Mouse (Mus musculus) frontal cortex, postnatal 25 days (tissue): ENCODE data around the gene Arl14ep.
"Not testable (repeated sequence)": the region's sequence is repeated elsewhere in the genome, so short reads cannot be mapped to it uniquely, and the experiment has no call there.

Experiments
- DNase-seq, 2 experiments: peaks; one replicate each; pipeline ENCODE4 v3.0.0; 2022; ENCODE audit warnings: low spot score in 2 of 2

Arl14ep gene

GRCm38 (mm10) chr2:106973959-106974639 lies at the start of gene Arl14ep:
Gene Arl14ep (minus strand): TSS chr2:106974424.
- DNase-seq = peak; percentile 61 to 73

- no peak for DNase-seq
Observed at GRCm38 (mm10) chr2:107022713-107023112, 48.5 kb upstream of the Arl14ep start.

GRCm38 (mm10) chr2:107019331-107019730 lies 45.1 kb upstream of the Arl14ep start:
- no peak for DNase-seq

- no peak for DNase-seq
Observed at GRCm38 (mm10) chr2:107013161-107013560, 38.9 kb upstream of the Arl14ep start.

- no peak for DNase-seq
Observed at GRCm38 (mm10) chr2:107012318-107012717, 38.1 kb upstream of the Arl14ep start.

DNA sequence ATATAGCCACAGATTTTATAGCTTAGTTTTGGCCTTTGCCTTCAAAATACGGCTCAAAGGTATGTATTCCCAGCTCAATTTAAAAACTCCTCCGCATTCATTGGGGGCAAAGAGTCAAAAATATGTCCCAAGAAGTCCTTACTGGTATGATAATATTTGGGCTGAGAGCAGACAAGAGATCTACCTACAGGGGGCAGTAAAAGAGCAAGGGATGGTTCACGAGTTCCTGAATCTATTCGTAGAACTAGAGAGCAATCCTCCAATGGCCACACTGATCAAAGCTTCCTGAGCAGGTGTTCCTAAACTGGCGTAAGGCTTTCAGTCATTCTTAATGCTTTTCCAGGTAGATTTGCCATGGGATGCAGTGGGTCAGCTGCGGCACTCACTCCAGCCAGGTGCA lies 35.9 kb upstream of the Arl14ep start:
- DNase-seq = no peak

DNA sequence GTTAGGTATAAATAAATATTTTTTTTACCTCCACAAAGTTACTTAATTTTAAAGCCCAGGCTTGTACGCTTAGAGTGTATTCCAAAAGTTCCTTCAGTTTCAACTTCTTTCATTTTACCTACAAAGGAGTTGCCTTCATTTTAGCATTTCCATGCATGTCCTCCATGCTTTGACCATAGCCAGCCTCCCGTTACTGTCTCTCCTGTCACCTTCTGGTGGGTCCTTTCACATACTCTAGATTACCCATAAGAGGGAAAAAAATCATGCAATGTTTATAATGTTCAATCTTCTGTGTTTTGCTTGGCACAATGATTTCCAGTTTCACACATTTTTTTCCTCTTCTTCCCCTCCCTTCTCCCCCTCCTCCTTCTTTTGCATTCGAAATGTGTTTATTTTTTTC lies 32.2 kb upstream of the Arl14ep start:
- DNase-seq = no peak

DNA sequence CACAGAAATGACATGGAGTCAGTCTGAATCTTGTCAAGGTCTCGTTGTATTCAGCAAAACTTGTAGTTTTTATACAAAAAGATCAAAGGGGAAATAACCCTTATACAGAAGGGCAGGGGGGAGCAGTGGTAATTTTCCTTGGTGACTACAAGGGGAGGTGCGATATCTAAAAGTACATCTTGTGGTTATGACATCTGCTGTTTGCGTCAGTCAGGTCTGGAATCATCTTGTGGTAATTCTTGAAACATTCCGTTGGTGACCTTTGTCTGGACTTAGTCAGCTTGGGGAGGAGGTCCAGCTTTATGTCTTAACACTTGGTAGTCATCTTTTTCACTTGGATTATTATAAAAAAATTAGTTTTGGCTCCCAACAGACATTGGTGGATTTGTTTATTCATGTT lies 31.7 kb upstream of the Arl14ep start:
- not testable (repeated sequence) for DNase-seq

DNA sequence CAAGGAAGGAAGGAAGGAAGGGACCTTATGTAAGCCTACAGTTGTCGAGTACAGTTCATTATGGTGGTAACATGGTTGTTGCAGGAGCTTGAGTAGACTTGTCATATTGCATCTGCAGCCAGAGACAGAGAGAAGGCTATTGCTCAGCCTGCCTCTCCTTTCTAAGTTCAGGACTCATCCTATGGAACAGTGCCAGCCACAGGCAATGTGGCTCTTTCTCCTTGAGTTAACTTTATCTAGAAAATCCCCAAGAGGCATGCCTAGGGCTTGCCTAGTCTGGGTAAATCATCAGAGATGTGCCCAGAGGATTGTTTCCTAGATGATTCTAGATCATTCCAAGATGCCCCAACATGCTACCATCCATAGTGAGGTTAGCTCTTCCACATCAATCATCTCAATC lies 17.0 kb upstream of the Arl14ep start:
- no peak for DNase-seq

GRCm38 (mm10) chr2:106984945-106985344 lies 10.7 kb upstream of the Arl14ep start:
- no peak for DNase-seq

DNA sequence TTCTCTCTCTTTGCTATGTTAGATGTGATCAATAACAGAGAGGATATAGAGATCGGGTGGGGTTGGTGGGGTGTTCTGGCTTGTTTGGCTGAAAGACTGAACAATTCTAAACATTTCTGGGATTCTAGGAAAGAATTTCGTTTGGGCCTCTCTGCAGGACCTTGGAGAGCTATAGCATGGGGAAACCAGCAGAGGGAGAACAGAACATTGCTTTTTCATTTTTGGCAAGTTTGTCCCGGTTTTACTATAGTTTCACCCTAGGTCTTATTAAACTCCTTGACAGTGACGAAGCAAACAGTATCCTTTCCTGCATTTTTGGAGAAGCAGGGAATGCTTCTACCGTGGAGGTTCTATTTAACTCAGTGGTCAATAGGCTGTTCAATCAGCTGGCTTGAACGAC lies 8.3 kb upstream of the Arl14ep start:
- no peak for DNase-seq

DNA sequence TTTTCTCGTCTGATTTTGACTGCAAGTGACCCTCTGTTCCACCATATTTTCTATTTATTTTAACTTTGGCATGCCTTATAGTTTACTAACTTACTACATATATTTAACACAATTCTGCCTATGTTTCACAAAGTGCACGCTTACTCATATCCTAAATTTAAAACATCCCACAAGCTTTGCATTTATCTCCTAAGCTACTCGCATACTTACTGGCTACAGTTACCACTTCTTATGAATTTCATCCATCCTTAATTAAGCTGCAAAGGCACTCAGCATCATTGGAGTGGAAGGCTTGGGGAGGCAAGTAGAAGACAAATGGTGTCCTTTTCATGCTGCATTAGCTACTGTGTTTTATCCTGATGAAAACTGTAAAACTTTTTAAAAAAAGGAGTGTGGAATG lies 2.2 kb upstream of the Arl14ep start:
- DNase-seq = no peak

GRCm38 (mm10) chr2:106973332-106973958 lies 779 bp downstream of the Arl14ep start:
- no peak for DNase-seq

DNA sequence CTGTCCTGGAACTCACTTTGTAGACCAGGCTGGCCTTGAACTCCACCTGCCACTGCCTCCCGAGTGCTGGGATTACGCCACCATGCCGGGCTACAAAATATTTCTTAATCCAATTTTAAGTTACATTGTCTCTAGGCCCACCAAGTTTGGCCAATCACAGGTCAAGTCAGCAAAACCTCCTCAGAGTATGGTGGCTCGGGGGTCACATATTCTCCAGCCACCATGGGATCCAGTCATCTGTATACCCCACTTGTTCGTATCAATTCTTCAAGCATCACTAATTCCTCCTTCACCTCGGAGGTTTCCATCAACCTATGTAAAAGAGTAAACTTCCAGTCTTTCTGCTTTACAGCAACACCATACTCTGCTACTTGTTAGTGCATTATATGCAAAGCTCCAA lies 1.4 kb downstream of the Arl14ep start:
- DNase-seq = no peak

GRCm38 (mm10) chr2:106970971-106971370 lies 3.3 kb downstream of the Arl14ep start:
- no peak for DNase-seq

DNA sequence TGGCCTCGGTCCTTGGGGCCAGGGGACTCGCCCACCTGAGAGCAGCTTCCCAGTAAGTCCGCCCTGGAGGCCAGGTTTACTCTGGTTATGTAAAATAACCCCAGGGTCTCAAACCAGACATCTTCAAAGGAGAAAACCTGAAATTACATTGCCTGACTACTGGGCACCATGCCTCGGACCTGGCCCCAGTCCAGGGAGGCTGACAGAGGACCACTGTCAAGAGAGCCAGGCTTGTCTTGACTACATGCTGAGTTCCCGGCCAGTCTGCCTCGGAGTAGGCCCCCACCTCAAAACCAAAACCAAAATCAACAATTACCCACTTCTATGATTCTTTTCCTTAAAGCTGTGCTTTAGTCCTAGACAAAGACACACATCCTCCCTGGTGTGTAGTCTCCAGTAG lies 5.9 kb downstream of the Arl14ep start:
- DNase-seq = no peak

- no peak for DNase-seq
Observed at GRCm38 (mm10) chr2:106963560-106963959, 10.7 kb downstream of the Arl14ep start.

DNA sequence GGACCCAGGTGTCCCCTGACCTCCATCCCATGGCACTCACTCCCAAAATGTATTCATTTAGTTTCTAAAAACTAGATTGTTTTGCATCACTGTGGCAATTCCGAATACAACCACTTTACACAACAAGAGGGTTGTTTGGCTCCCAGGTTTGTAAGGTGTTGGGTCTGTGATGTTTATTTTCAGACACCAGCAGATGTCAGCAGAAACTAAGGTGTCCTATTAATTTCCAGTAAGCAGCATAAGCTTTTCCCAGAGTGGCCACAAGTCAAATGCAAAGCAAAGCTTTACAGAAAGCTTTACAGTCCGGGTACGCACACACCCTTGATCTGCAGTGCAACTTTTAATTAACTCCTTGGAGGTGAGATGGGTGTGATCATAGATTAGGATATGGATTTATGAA lies 12.6 kb downstream of the Arl14ep start:
- no peak for DNase-seq

GRCm38 (mm10) chr2:106961066-106961465 lies 13.2 kb downstream of the Arl14ep start:
- DNase-seq = no peak

DNA sequence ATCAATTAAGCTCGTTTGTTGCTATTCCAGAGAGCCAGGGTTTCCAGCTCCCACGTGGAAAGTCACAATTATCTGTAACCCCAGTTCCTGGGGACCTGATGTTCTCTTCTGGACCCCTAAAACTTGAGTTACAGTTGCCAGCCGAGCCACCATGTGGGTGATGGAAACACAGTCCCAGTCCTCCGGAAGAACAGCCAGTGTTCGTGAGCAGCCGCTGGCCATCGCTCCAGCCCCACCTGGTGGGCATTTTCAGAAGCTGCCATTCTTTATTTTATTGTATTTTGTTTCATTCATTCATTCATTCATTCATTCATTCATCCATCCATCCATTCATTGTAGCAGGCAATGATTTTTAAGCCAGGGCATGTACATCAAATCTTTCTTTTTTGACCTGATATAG lies 14.0 kb downstream of the Arl14ep start:
- no peak for DNase-seq

- DNase-seq = no peak
Observed at GRCm38 (mm10) chr2:106959380-106959779, 14.8 kb downstream of the Arl14ep start.

GRCm38 (mm10) chr2:106958916-106959315 lies 15.3 kb downstream of the Arl14ep start:
- no peak for DNase-seq

- DNase-seq = no peak
Observed at GRCm38 (mm10) chr2:106956146-106956545, 18.1 kb downstream of the Arl14ep start.

DNA sequence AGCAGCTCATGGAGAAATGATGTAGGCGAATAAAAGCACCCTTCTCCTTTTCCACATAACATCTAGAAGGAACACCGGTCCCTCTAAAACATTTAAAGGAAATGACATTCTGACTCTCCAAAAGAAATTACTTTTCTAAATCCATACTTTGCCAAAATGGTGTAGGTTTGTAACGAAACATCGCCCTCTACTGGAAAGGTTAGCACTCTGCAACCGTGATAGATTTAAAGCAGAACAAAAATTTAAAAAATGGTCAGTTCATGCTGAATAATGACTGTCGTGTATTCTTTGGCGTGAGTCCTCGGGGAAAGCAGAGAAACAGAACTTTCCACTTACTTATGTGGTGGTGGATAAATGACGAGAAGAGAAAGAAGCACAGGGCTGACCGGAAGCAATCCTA lies 18.6 kb downstream of the Arl14ep start:
- no peak for DNase-seq
